Mouse (Mus musculus): ENCODE measurements at regions not wholly inside any gene's neighbourhood (a gene's known extent, or its start where the extent isn't known, plus 50 kb on each side); places are given as distances from the start of the nearest gene placed in this dataset.

- no peaks in the 10 kb centered on the region for H3K27me3 ChIP-seq (replicated peaks)
- H3K9ac ChIP-seq: no peak overlapping the region
- no peak overlapping the region for H3K4me2 ChIP-seq
- no peak for ATAC-seq (ENCODE audit: extremely low read depth, insufficient number of reproducible peaks, low FRiP score, low TSS enrichment)
- no peak overlapping the region for H3K4me3 ChIP-seq
- H3K36me3 ChIP-seq: no peaks in the 10 kb centered on the region
- peaks cover 9% of the 10 kb centered on the region; the same call in 1 of the 2 replicates for H3K4me1 ChIP-seq
- 56% methylated on average over 4 of the region's 4 CpGs for WGBS
- no peaks in the 10 kb centered on the region for H3K9me3 ChIP-seq
- H3K27ac ChIP-seq (replicated peaks): no peak overlapping the region
Observed at GRCm38 (mm10) chr3:131771863-131772546, 207.4 kb downstream of the Papss1 start.

- no peak for ATAC-seq (ENCODE audit: extremely low read depth, insufficient number of reproducible peaks, low FRiP score, low TSS enrichment)
- Histone ChIP-seq H3K36me3 (no peaks in the 10 kb centered on the region), H3K27me3 (replicated peaks) (no peaks in the 10 kb centered on the region), H3K4me1 (peaks cover 9% of the 10 kb centered on the region; the same call in 1 of the 2 replicates), H3K4me2 (no peak overlapping the region), H3K4me3 (no peak overlapping the region), H3K9me3 (no peaks in the 10 kb centered on the region), H3K27ac (replicated peaks) (no peak overlapping the region), H3K9ac (no peak overlapping the region)
- 27% methylated on average over 5 of the region's 5 CpGs for WGBS
Observed at GRCm38 (mm10) chr3:131772593-131772992, 208.0 kb downstream of the Papss1 start.

- no peak overlapping the region for H3K27ac ChIP-seq (replicated peaks)
- no peaks in the 10 kb centered on the region for H3K27me3 ChIP-seq (replicated peaks)
- H3K9me3 ChIP-seq: no peaks in the 10 kb centered on the region
- ATAC-seq (ENCODE audit: extremely low read depth, insufficient number of reproducible peaks, low FRiP score, low TSS enrichment): no peak
- H3K4me3 ChIP-seq: no peak overlapping the region
- no peak overlapping the region for H3K4me2 ChIP-seq
- no peaks in the 10 kb centered on the region for H3K36me3 ChIP-seq
- WGBS: 65% methylated on average over 4 of the region's 4 CpGs
- H3K4me1 ChIP-seq: peaks cover 9% of the 10 kb centered on the region; the same call in 1 of the 2 replicates
- H3K9ac ChIP-seq: no peak overlapping the region
Observed at GRCm38 (mm10) chr3:131775431-131775830, 210.9 kb downstream of the Papss1 start.

- peaks cover 9% of the 10 kb centered on the region; the same call in 1 of the 2 replicates for H3K4me1 ChIP-seq
- no peak overlapping the region for H3K27ac ChIP-seq (replicated peaks)
- H3K4me2 ChIP-seq: no peak overlapping the region
- WGBS: 83% methylated on average over 2 of the region's 2 CpGs
- no peaks in the 10 kb centered on the region for H3K27me3 ChIP-seq (replicated peaks)
- H3K9me3 ChIP-seq: no peaks in the 10 kb centered on the region
- H3K9ac ChIP-seq: no peak overlapping the region
- no peak for ATAC-seq (ENCODE audit: extremely low read depth, insufficient number of reproducible peaks, low FRiP score, low TSS enrichment)
- no peak overlapping the region for H3K4me3 ChIP-seq
- no peaks in the 10 kb centered on the region for H3K36me3 ChIP-seq
Observed at GRCm38 (mm10) chr3:131776650-131777049, 212.1 kb downstream of the Papss1 start.

- H3K27ac ChIP-seq (replicated peaks): no peak overlapping the region
- WGBS: 69% methylated on average over 7 of the region's 7 CpGs
- H3K9me3 ChIP-seq: no peaks in the 10 kb centered on the region
- no peaks in the 10 kb centered on the region for H3K36me3 ChIP-seq
- no peak overlapping the region for H3K4me3 ChIP-seq
- no peaks in the 10 kb centered on the region for H3K4me1 ChIP-seq
- H3K9ac ChIP-seq: no peak overlapping the region
- no peak for ATAC-seq (ENCODE audit: extremely low read depth, insufficient number of reproducible peaks, low FRiP score, low TSS enrichment)
- H3K4me2 ChIP-seq: no peak overlapping the region
- H3K27me3 ChIP-seq (replicated peaks): no peaks in the 10 kb centered on the region
Observed at GRCm38 (mm10) chr3:131779803-131780202, 215.2 kb downstream of the Papss1 start.

- no peak overlapping the region for H3K27ac ChIP-seq (replicated peaks)
- 71% methylated on average over 3 of the region's 3 CpGs for WGBS
- no peak overlapping the region for H3K9ac ChIP-seq
- H3K36me3 ChIP-seq: no peaks in the 10 kb centered on the region
- no peaks in the 10 kb centered on the region for H3K4me1 ChIP-seq
- no peak overlapping the region for H3K4me3 ChIP-seq
- H3K4me2 ChIP-seq: no peak overlapping the region
- H3K9me3 ChIP-seq: no peaks in the 10 kb centered on the region
- H3K27me3 ChIP-seq (replicated peaks): no peaks in the 10 kb centered on the region
- ATAC-seq (ENCODE audit: extremely low read depth, insufficient number of reproducible peaks, low FRiP score, low TSS enrichment): no peak
Observed at GRCm38 (mm10) chr3:131785524-131785923, 221.0 kb downstream of the Papss1 start.

GRCm38 (mm10) chr3:131788321-131788720, 223.8 kb downstream of the Papss1 start:
- H3K36me3 ChIP-seq: no peaks in the 10 kb centered on the region
- 70% methylated on average over 2 of the region's 2 CpGs for WGBS
- no peak overlapping the region for H3K27ac ChIP-seq (replicated peaks)
- no peak for ATAC-seq (ENCODE audit: extremely low read depth, insufficient number of reproducible peaks, low FRiP score, low TSS enrichment)
- no peak overlapping the region for H3K9ac ChIP-seq
- H3K4me2 ChIP-seq: no peak overlapping the region
- H3K27me3 ChIP-seq (replicated peaks): no peaks in the 10 kb centered on the region
- H3K4me1 ChIP-seq: no peaks in the 10 kb centered on the region
- no peaks in the 10 kb centered on the region for H3K9me3 ChIP-seq
- H3K4me3 ChIP-seq: no peak overlapping the region

- H3K27me3 ChIP-seq (replicated peaks): no peaks in the 10 kb centered on the region
- H3K4me3 ChIP-seq: no peak overlapping the region
- H3K4me1 ChIP-seq: no peaks in the 10 kb centered on the region
- no peak overlapping the region for H3K27ac ChIP-seq (replicated peaks)
- no peak overlapping the region for H3K4me2 ChIP-seq
- H3K36me3 ChIP-seq: no peaks in the 10 kb centered on the region
- H3K9ac ChIP-seq: no peak overlapping the region
- no peaks in the 10 kb centered on the region for H3K9me3 ChIP-seq
- ATAC-seq (ENCODE audit: extremely low read depth, insufficient number of reproducible peaks, low FRiP score, low TSS enrichment): no peak
Observed at GRCm38 (mm10) chr3:131789177-131789576, 224.6 kb downstream of the Papss1 start.

- no peaks in the 10 kb centered on the region for H3K36me3 ChIP-seq
- ATAC-seq (ENCODE audit: extremely low read depth, insufficient number of reproducible peaks, low FRiP score, low TSS enrichment): no peak
- H3K9ac ChIP-seq: no peak overlapping the region
- no peaks in the 10 kb centered on the region for H3K4me1 ChIP-seq
- H3K9me3 ChIP-seq: no peaks in the 10 kb centered on the region
- no peaks in the 10 kb centered on the region for H3K27me3 ChIP-seq (replicated peaks)
- H3K4me3 ChIP-seq: no peak overlapping the region
- H3K4me2 ChIP-seq: no peak overlapping the region
- no peak overlapping the region for H3K27ac ChIP-seq (replicated peaks)
- WGBS: 80% methylated on average over 1 of the region's 1 CpGs
Observed at GRCm38 (mm10) chr3:131794056-131794455, 229.5 kb downstream of the Papss1 start.

- Histone ChIP-seq H3K4me2 (no peak overlapping the region), H3K4me3 (no peak overlapping the region), H3K27me3 (replicated peaks) (no peaks in the 10 kb centered on the region), H3K36me3 (no peaks in the 10 kb centered on the region), H3K9ac (no peak overlapping the region), H3K27ac (replicated peaks) (no peak overlapping the region), H3K4me1 (no peaks in the 10 kb centered on the region), H3K9me3 (no peaks in the 10 kb centered on the region)
- 78% methylated on average over 10 of the region's 10 CpGs for WGBS
- no peak for ATAC-seq (ENCODE audit: extremely low read depth, insufficient number of reproducible peaks, low FRiP score, low TSS enrichment)
Observed at GRCm38 (mm10) chr3:131795108-131796005, 230.8 kb downstream of the Papss1 start.

GRCm38 (mm10) chr3:131799774-131800173, 235.2 kb downstream of the Papss1 start:
- peaks cover 4% of the 10 kb centered on the region; the same call in 1 of the 2 replicates for H3K4me1 ChIP-seq
- no peaks in the 10 kb centered on the region for H3K9me3 ChIP-seq
- H3K27ac ChIP-seq (replicated peaks): no peak overlapping the region
- H3K27me3 ChIP-seq (replicated peaks): no peaks in the 10 kb centered on the region
- 71% methylated on average over 4 of the region's 4 CpGs for WGBS
- H3K4me3 ChIP-seq: no peak overlapping the region
- ATAC-seq (ENCODE audit: extremely low read depth, insufficient number of reproducible peaks, low FRiP score, low TSS enrichment): no peak
- H3K36me3 ChIP-seq: no peaks in the 10 kb centered on the region
- no peak overlapping the region for H3K4me2 ChIP-seq
- H3K9ac ChIP-seq: no peak overlapping the region

Data from heart, embryonic 13.5 days (tissue).